Mouse (Mus musculus) testis, adult 2 months (tissue): ENCODE measurements around the gene Mfsd9.

ENCODE experiments used
- CTCF ChIP-seq: fragments of 200-500 bp; IDR thresholded peaks from 2 replicates; pipeline ENCODE4 v1.5.1; 2012; ENCODE audit warnings: low read depth, mild to moderate bottlenecking, inconsistent platforms, low read length, moderate library complexity; ENCODE audit not compliant: control insufficient read depth, insufficient read depth, insufficient replicate concordance
- POLR2A ChIP-seq: fragments of 200-500 bp; IDR thresholded peaks from 2 replicates; pipeline ENCODE4 v1.6.1; 2012; ENCODE audit warnings: low read depth, mild to moderate bottlenecking, inconsistent platforms, low read length, moderate library complexity; ENCODE audit not compliant: control insufficient read depth

DNA sequence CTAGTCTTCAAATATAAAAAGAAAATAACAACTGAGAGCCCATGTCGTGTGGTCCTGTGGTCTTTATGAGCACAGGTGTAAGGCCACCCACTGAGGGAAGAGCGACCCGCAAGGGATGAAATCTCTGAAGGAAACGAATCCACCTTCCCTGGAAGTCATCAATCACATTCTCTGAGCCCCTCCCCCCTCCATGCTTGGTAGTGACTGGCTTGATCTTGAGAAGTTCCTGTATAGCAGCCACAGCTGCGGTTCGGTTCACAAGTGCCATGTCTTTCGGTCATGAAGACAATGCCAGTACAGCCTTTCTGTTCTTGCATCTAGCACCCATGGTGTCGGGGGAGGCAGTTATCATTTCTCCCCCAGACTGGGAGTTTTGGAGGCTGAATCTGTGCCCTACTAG, 52.8 kb downstream of the Mfsd9 start:
- no peak for TF ChIP-seq CTCF
- no peak for TF ChIP-seq POLR2A
